Mouse (Mus musculus) left cerebral cortex, postnatal 4 days (tissue): ENCODE measurements around the gene Gm17190. TPM values are rescaled to one million over a fixed set of nuclear protein-coding genes. Genes with fewer than 3 reads are reported as not detected.

ENCODE experiments used
- total RNA-seq, 2 experiments: library from RNA; stranded (reverse); gene quantifications; 2 replicates each; pipeline ENCODE4 v1.2.3; 2021

Gene Gm17190
- total RNA-seq, 2 experiments from 2014 or later: not detected

Other genes starting within 250 kb of the Gm17190 start
- gene Iqgap2, start 190.1 kb upstream of the Gm17190 start, total RNA-seq: 1 to 10 TPM; 6.6 to 7.1 TPM
- 10 to 100 TPM; 30.0 to 31.7 TPM for gene Gm20075, start 678 bp upstream of the Gm17190 start, total RNA-seq
- 10 to 100 TPM; 13.2 to 18.5 TPM for gene Sv2c, start 50.5 kb downstream of the Gm17190 start, total RNA-seq